Mouse (Mus musculus): ENCODE data around the gene Bri3.
"Not testable (repeated sequence)": the region's sequence is repeated elsewhere in the genome, so short reads cannot be mapped to it uniquely, and the experiment has no call there.

The Bri3 gene

GRCm38 (mm10) chr5:144295357-144295756 is 51.1 kb downstream of the Bri3 start:
- DNase-seq (ENCODE audit: low spot score) = no peak

GRCm38 (mm10) chr5:144296090-144296604 is 51.9 kb downstream of the Bri3 start:
- no peak for DNase-seq (ENCODE audit: low spot score)

- DNase-seq (ENCODE audit: low spot score) = no peak
Measured at GRCm38 (mm10) chr5:144303071-144303470, 58.8 kb downstream of the Bri3 start.

GRCm38 (mm10) chr5:144308929-144309328 is 64.7 kb downstream of the Bri3 start:
- DNase-seq (ENCODE audit: low spot score) = no peak

- no peak for DNase-seq (ENCODE audit: low spot score)
Measured at GRCm38 (mm10) chr5:144312183-144312582, 67.9 kb downstream of the Bri3 start.

- no peak for DNase-seq (ENCODE audit: low spot score)
Measured at GRCm38 (mm10) chr5:144313335-144313734, 69.1 kb downstream of the Bri3 start.

GRCm38 (mm10) chr5:144314731-144315494 is 70.7 kb downstream of the Bri3 start:
- DNase-seq (ENCODE audit: low spot score) = no peak

GRCm38 (mm10) chr5:144316442-144316841 is 72.2 kb downstream of the Bri3 start:
- DNase-seq (ENCODE audit: low spot score) = no peak

- DNase-seq (ENCODE audit: low spot score) = no peak
Measured at GRCm38 (mm10) chr5:144317426-144317825, 73.2 kb downstream of the Bri3 start.

GRCm38 (mm10) chr5:144318286-144318685 is 74.0 kb downstream of the Bri3 start:
- no peak for DNase-seq (ENCODE audit: low spot score)

- peak; percentile 32 for DNase-seq (ENCODE audit: low spot score)
Measured at GRCm38 (mm10) chr5:144321681-144322080, 77.4 kb downstream of the Bri3 start.

- DNase-seq (ENCODE audit: low spot score) = no peak
Measured at GRCm38 (mm10) chr5:144322717-144323116, 78.5 kb downstream of the Bri3 start.

GRCm38 (mm10) chr5:144334010-144334409 is 89.8 kb downstream of the Bri3 start:
- DNase-seq (ENCODE audit: low spot score) = no peak

GRCm38 (mm10) chr5:144335357-144335756 is 91.1 kb downstream of the Bri3 start:
- not testable (repeated sequence) for DNase-seq (ENCODE audit: low spot score)

GRCm38 (mm10) chr5:144338787-144339186 is 94.5 kb downstream of the Bri3 start:
- DNase-seq (ENCODE audit: low spot score) = no peak

- no peak for DNase-seq (ENCODE audit: low spot score)
Measured at GRCm38 (mm10) chr5:144341085-144341484, 96.8 kb downstream of the Bri3 start.

GRCm38 (mm10) chr5:144344592-144344991 is 100.4 kb downstream of the Bri3 start:
- no peak for DNase-seq (ENCODE audit: low spot score)

GRCm38 (mm10) chr5:144351185-144351584 is 106.9 kb downstream of the Bri3 start:
- DNase-seq (ENCODE audit: low spot score) = no peak

GRCm38 (mm10) chr5:144352250-144353047 is 108.2 kb downstream of the Bri3 start:
- no peak for DNase-seq (ENCODE audit: low spot score)

- no peak for DNase-seq (ENCODE audit: low spot score)
Measured at GRCm38 (mm10) chr5:144356776-144357455, 112.7 kb downstream of the Bri3 start.

- DNase-seq (ENCODE audit: low spot score) = no peak
Measured at GRCm38 (mm10) chr5:144357551-144357880, 113.3 kb downstream of the Bri3 start.

- peak; percentile 97 for DNase-seq (ENCODE audit: low spot score)
Measured at GRCm38 (mm10) chr5:144357881-144358591, 113.8 kb downstream of the Bri3 start, which contains the start of gene Baiap2l1. Baiap2l1 (minus strand) TSS chr5:144358112.

Data from testis, postnatal 14 days (tissue).